ENCODE assay signal across 21 mouse cellular contexts in the genomic region with DNA sequence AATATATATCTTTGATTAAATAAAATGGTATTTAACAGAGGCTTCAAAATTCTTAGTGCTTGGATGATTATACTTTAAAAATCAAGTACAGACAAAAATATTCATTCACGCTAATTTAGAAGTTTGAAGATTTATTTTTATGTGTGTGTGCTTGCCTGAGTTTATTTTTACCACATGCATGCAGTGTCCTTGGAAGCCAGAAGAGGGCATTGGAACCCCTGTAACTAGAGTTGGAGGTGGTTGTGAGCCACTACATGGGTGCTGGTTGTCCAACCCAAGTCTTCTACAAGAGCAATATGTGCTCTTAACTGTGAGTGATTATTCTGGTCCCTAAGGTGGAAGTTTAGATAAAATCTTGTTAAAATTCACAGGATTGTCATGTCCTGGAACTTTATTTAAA. TPM values are rescaled to one million over a fixed set of nuclear protein-coding genes. Genes with fewer than 3 reads are reported as not detected.
DNase-seq lines count a peak whose midpoint lies in the region; ATAC-seq and TF ChIP-seq lines count a peak whose summit lies in the region.
"Had no signal": no experiment of that assay in that cellular context is flagged by ENCODE, and none has a peak within 500 bp of the region (broad histone marks: within the 10 kb centered on the region; RNA-seq: fewer than 3 reads in every experiment).

No protein-coding gene starts in this region.

- CTCF ChIA-PET in Patski (lab: Charles Lee), result no interaction called here

- POLR2A ChIA-PET in Patski (lab: Charles Lee), result no interaction called here

- DNase-seq in gastrocnemius, adult 2 months, result no peak
- no peak for DNase-seq in gastrocnemius, postnatal 10 days
- no peak for DNase-seq in kidney, postnatal 0 days (ENCODE audit: low spot score)
- DNase-seq in kidney, adult 11 months, result no peak
- no peak for DNase-seq in lung, postnatal 0 days (ENCODE audit: low spot score)
- no peak for DNase-seq in lung, adult 18-20 months
- no peak for DNase-seq in Patski (ENCODE audit: low read depth, low spot score)
- DNase-seq in gastrocnemius, postnatal 14 days, result no peak
- DNase-seq: adrenal gland, adult 2 months; adrenal gland, postnatal 25 days; B cell, adult 2 months; cerebellum, adult 18-20 months; cerebellum, adult 9-11 months; cerebellum, postnatal 36 days; heart, adult 18-20 months had no signal

- H3K36me3 ChIP-seq in kidney, postnatal 0 days (ENCODE audit: insufficient read depth, low read length), result no peaks in the 10 kb centered on the region
- no peaks in the 10 kb centered on the region for H3K36me3 ChIP-seq in lung, postnatal 0 days (ENCODE audit: insufficient read depth, low read length)
- H3K36me3 ChIP-seq: embryonic facial prominence, embryonic 13.5 days; forebrain, embryonic 12.5 days; heart, embryonic 12.5 days; hindbrain, embryonic 10.5 days; hindbrain, embryonic 15.5 days had no signal

- no peak overlapping the region for H3K27ac ChIP-seq in gastrocnemius, adult 2 months
- no peak overlapping the region for H3K27ac ChIP-seq in kidney, postnatal 0 days
- H3K27ac ChIP-seq in lung, postnatal 0 days (ENCODE audit: low read length), result no peak overlapping the region
- H3K27ac ChIP-seq: embryonic facial prominence, embryonic 13.5 days; forebrain, embryonic 12.5 days; hindbrain, embryonic 10.5 days; hindbrain, embryonic 15.5 days had no signal

- TF ChIP-seq CTCF in gastrocnemius, adult 2 months (IDR thresholded peaks at IDR 0.05), result peak; percentile 17; the same call in 1 of the 2 replicates
- TF ChIP-seq CTCF in kidney, postnatal 0 days (IDR thresholded peaks at IDR 0.05; ENCODE audit: low read depth), result peak; percentile 18; the same call in 1 of the 2 replicates
- TF ChIP-seq CTCF in lung, postnatal 0 days (IDR thresholded peaks at IDR 0.05), result peak; percentile 23; the same call in 1 of the 2 replicates
- TF ChIP-seq CTCF in Patski (IDR thresholded peaks at IDR 0.05), result peak; percentile 56

- no peak overlapping the region for H3K9ac ChIP-seq in kidney, postnatal 0 days (ENCODE audit: low read depth, low read length)
- no peak overlapping the region for H3K9ac ChIP-seq in lung, postnatal 0 days (replicated peaks; ENCODE audit: low read depth)
- H3K9ac ChIP-seq: embryonic facial prominence, embryonic 13.5 days; forebrain, embryonic 12.5 days; heart, embryonic 12.5 days; hindbrain, embryonic 15.5 days had no signal

- 96% methylated on average over 1 of the region's 1 CpGs for WGBS in kidney, postnatal 0 days
- WGBS in lung, postnatal 0 days, result 96% methylated on average over 1 of the region's 1 CpGs

- H3K4me1 ChIP-seq in kidney, postnatal 0 days (replicated peaks; ENCODE audit: insufficient read depth, low read length), result no peaks in the 10 kb centered on the region
- H3K4me1 ChIP-seq in lung, postnatal 0 days (ENCODE audit: insufficient read depth, low read depth, low read length), result no peaks in the 10 kb centered on the region
- H3K4me1 ChIP-seq: forebrain, embryonic 12.5 days; hindbrain, embryonic 10.5 days; hindbrain, embryonic 15.5 days had no signal

- no peaks in the 10 kb centered on the region for H3K27me3 ChIP-seq in kidney, postnatal 0 days (ENCODE audit: insufficient read depth, low read length)
- H3K27me3 ChIP-seq in lung, postnatal 0 days (replicated peaks; ENCODE audit: insufficient read depth, low read length), result no peaks in the 10 kb centered on the region
- H3K27me3 ChIP-seq in Patski, result no peaks in the 10 kb centered on the region
- H3K27me3 ChIP-seq: embryonic facial prominence, embryonic 13.5 days; forebrain, embryonic 12.5 days; heart, embryonic 12.5 days; hindbrain, embryonic 15.5 days had no signal

- no peaks in the 10 kb centered on the region for H3K9me3 ChIP-seq in kidney, postnatal 0 days (replicated peaks; ENCODE audit: low read length)
- H3K9me3 ChIP-seq in lung, postnatal 0 days (ENCODE audit: low read length), result no peaks in the 10 kb centered on the region
- H3K9me3 ChIP-seq: embryonic facial prominence, embryonic 13.5 days; forebrain, embryonic 12.5 days; heart, embryonic 12.5 days; hindbrain, embryonic 10.5 days; hindbrain, embryonic 15.5 days had no signal

- in situ Hi-C loops in Patski (cut with MboI; ENCODE audit: low pct_unique_long_range_greater_than_20kb), result no loop called here

- no peak for TF ChIP-seq EP300 in lung, postnatal 0 days (IDR thresholded peaks at IDR 0.05)

- H3K4me3 ChIP-seq in gastrocnemius, adult 2 months, result no peak overlapping the region
- no peak overlapping the region for H3K4me3 ChIP-seq in kidney, postnatal 0 days (replicated peaks; ENCODE audit: low read depth, low read length)
- no peak overlapping the region for H3K4me3 ChIP-seq in lung, postnatal 0 days (ENCODE audit: low read depth, low read length)
- H3K4me3 ChIP-seq: embryonic facial prominence, embryonic 13.5 days; forebrain, embryonic 12.5 days; heart, embryonic 12.5 days; hindbrain, embryonic 10.5 days; hindbrain, embryonic 15.5 days had no signal

- no peak overlapping the region for H3K4me2 ChIP-seq in kidney, postnatal 0 days (ENCODE audit: low read length)
- no peak overlapping the region for H3K4me2 ChIP-seq in lung, postnatal 0 days (replicated peaks; ENCODE audit: low read depth, low read length)
- H3K4me2 ChIP-seq: embryonic facial prominence, embryonic 13.5 days; forebrain, embryonic 12.5 days; heart, embryonic 12.5 days; hindbrain, embryonic 15.5 days had no signal

- intact Hi-C loops in gastrocnemius, adult 2 months (cut with DNase I), result no loop called here
- intact Hi-C loops in gastrocnemius, postnatal 14 days (cut with DNase I; ENCODE audit: low total_unique reads), result no loop called here

- no peak for ATAC-seq in kidney, postnatal 0 days (replicated peaks; ENCODE audit: low FRiP score, low read depth)
- no peak for ATAC-seq in lung, postnatal 0 days
- no peak for ATAC-seq in Patski
- ATAC-seq: forebrain, embryonic 16.5 days had no signal

RNA-seq across cellular contexts. Expression of a gene that starts 24.0 kb away (rescaled TPM):
- 1 to 10 TPM; 4.1 to 4.6 TPM for total RNA-seq in gastrocnemius, adult 2 months (2021)
- total RNA-seq in gastrocnemius, postnatal 10 days (2021), result 1 to 10 TPM; 7.4 to 7.7 TPM
- 3.9 and 4.2 TPM in 2 replicates for polyA plus RNA-seq in kidney, postnatal 0 days (2015; fragmentation: Nextera tagmentation; extraction: Ambion mirVana)
- polyA plus RNA-seq in lung, postnatal 0 days (2015; fragmentation: Nextera tagmentation; extraction: Ambion mirVana), result 1.7 and 2.0 TPM in 2 replicates
- 15.2 TPM for polyA plus RNA-seq in Patski (2021)
- total RNA-seq in gastrocnemius, postnatal 14 days (2021), result 1 to 10 TPM; 5.2 to 6.0 TPM
